Mouse (Mus musculus) midbrain, embryonic 13.5 days (tissue): ENCODE results near the gene Matn1. TPM values are rescaled to one million over a fixed set of nuclear protein-coding genes. Genes with fewer than 3 reads are reported as not detected.

Experiments
- ATAC-seq: fragments of 200-750 bp; cut with Nextera tagmentation; 2 replicates; pipeline ENCODE4 v1.8.0; 2017; ENCODE audit warnings: mild to moderate bottlenecking, moderate TSS enrichment, moderate library complexity
- H3K27ac ChIP-seq: fragments of 300-500 bp; sonication (generic); 2 replicates; pipeline ENCODE4 v1.5.1; 2015; ENCODE audit warnings: inconsistent platforms, mild to moderate bottlenecking, moderate library complexity
- H3K27me3 ChIP-seq: fragments of 300-500 bp; sonication (generic); 2 replicates; pipeline ENCODE4 v1.6.1; 2015; ENCODE audit warnings: mild to moderate bottlenecking, inconsistent platforms
- H3K36me3 ChIP-seq: fragments of 300-500 bp; sonication (generic); 2 replicates; pipeline ENCODE4 v1.6.1; 2015; ENCODE audit warnings: mild to moderate bottlenecking, inconsistent platforms
- H3K4me1 ChIP-seq: fragments of 300-500 bp; sonication (generic); replicated peaks from 2 replicates; pipeline ENCODE4 v1.6.1; 2015; ENCODE audit warnings: inconsistent platforms
- H3K4me2 ChIP-seq: fragments of 300-500 bp; sonication (generic); replicated peaks from 2 replicates; pipeline ENCODE4 v1.6.1; 2015; ENCODE audit warnings: moderate library complexity, mild to moderate bottlenecking, inconsistent platforms
- H3K4me3 ChIP-seq: fragments of 300-500 bp; sonication (generic); replicated peaks from 2 replicates; pipeline ENCODE4 v1.5.1; 2015; ENCODE audit warnings: mild to moderate bottlenecking, inconsistent platforms
- H3K9ac ChIP-seq: fragments of 300-500 bp; sonication (generic); replicated peaks from 2 replicates; pipeline ENCODE4 v1.6.1; 2015; ENCODE audit warnings: mild to moderate bottlenecking, inconsistent platforms
- H3K9me3 ChIP-seq: fragments of 300-500 bp; sonication (generic); 2 replicates; pipeline ENCODE4 v1.6.1; 2016; ENCODE audit warnings: mild to moderate bottlenecking, inconsistent platforms
- WGBS: fragments of 180-500 bp; shearing (Covaris S2); methylation state at CpG from one replicate; pipeline ENCODE4 v1.1.7; 2015; 5-methylcytosine and 5-hydroxymethylcytosine counted together
- polyA plus RNA-seq: library from polyadenylated mRNA; unstranded; fragments of >200 nt; fragmentation: Nextera tagmentation; extraction: Ambion mirVana; gene quantifications from 2 replicates; pipeline ENCODE4 v1.2.1, GENCODE M21; 2015

The Matn1 gene
- polyA plus RNA-seq, 1 experiment from 2014 or later, result not detected

DNA sequence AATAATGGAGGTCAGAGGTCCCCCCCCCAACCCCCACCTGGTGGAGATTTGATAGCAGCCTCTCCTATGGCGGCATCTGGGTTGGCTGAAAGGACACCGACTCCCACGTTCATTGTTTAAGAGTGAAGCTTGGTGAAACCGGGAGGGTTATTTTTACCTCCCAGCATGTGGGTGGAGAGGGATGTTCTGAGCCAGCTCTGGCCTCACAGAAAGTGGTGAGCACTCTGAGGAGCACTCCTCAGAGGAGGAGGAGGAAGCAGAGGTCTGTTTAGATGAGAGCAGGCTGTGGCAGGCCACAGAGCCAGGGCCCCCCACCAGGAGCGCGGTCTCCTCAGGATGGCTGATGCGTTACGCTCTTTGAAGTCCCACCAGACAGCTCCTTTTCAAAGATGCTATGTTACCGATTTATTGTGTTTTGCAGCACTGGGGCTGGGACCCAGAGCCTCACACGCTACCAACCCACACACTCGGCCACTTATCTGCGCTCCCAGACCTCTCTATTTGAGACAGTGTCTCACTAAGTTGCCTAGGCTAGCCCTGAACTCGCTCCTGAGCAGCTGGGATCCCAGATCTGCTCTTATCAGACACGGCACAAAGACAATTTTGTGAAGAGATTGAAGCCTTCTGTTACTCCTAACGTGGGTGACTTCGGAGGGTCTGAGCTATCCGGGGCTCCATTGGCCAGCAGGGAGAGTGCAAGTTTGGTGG is 34.9 kb upstream of the Matn1 start:
- no peaks in the 10 kb centered on the region for H3K27me3 ChIP-seq
- H3K9me3 ChIP-seq, result no peaks in the 10 kb centered on the region
- H3K36me3 ChIP-seq, result no peaks in the 10 kb centered on the region
- peaks cover 29% of the 10 kb centered on the region for H3K4me1 ChIP-seq
- no peak overlapping the region for H3K4me2 ChIP-seq
- no peak overlapping the region for H3K4me3 ChIP-seq
- H3K9ac ChIP-seq, result no peak overlapping the region
- WGBS, result 57% methylated on average over 17 of the region's 17 CpGs
- no peak for ATAC-seq
- H3K27ac ChIP-seq, result no peak overlapping the region

DNA sequence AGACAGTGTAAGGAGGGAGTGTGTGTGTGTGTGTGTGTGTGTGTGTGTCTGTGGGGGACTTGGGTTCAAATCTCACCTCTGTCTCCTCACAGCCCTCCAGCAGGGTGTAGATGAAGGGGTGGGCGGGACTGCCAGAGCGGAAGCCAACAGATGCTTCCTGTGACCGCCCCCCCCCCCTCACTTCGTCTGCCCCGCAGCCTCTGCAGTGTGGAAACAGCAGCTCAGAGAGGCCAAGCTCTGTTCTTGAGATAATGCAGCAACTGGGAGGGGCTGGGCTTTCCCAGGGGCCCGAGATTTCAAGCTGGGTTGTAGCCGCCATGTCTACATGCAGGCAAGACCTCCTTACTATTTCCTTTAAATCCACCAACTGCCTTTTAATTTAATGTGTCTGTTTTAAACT is 33.5 kb upstream of the Matn1 start:
- no peak overlapping the region for H3K4me3 ChIP-seq
- no peak overlapping the region for H3K9ac ChIP-seq
- no peaks in the 10 kb centered on the region for H3K27me3 ChIP-seq
- no peak overlapping the region for H3K4me2 ChIP-seq
- H3K27ac ChIP-seq, result no peak overlapping the region
- no peaks in the 10 kb centered on the region for H3K9me3 ChIP-seq
- no peaks in the 10 kb centered on the region for H3K36me3 ChIP-seq
- H3K4me1 ChIP-seq, result 0 out of 2 replicates have a peak, but pooled peaks cover 17% of the 10 kb centered on the region
- WGBS, result 48% methylated on average over 7 of the region's 7 CpGs
- no peak for ATAC-seq

DNA sequence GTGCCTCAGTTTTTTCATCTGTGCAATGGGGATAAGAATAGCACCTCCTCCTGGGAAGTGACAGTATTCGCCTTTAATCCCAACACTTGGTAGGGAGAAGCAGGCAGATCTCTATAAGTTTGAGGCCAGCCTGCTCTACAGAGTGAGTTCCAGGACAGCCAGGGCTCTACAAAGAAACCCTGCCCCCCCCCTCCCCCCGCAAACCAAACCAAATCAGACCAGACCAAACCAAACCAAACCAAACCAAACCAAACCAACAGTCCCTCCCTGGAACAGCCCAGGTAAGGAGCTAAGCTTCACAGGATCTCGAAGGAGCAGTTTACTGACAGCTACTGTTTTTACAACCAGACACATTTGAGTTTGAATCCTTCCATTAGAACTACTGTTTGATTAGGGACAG is 31.6 kb upstream of the Matn1 start:
- Histone ChIP-seq H3K4me1 (0 out of 2 replicates have a peak, but pooled peaks cover 6% of the 10 kb centered on the region), H3K9ac (no peak overlapping the region), H3K27ac (no peak overlapping the region), H3K4me2 (no peak overlapping the region), H3K27me3 (no peaks in the 10 kb centered on the region), H3K9me3 (no peaks in the 10 kb centered on the region), H3K36me3 (no peaks in the 10 kb centered on the region), H3K4me3 (no peak overlapping the region)
- 91% methylated on average over 3 of the region's 3 CpGs for WGBS
- ATAC-seq, result no peak

DNA sequence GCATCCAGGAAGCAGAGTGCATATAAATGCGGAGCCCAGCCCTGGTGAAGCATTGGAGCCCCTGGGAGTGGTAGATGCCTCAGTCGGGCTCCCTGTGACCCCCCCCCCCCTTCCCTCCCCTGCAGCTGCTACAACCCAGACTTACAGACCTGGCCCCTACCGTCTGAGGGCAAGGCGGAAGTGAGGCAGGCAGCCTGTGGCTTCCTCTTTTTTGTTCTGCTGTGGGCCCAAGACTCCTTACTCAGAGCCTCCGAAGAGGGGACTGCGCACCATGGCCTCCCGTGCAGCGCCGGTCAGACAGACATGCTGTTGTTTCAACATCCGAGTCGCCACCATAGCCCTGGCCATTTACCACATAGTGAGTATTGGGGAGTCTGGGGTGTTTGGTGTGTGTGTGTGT is 31.1 kb upstream of the Matn1 start, which contains the start of gene Laptm5:
Gene Laptm5 (plus strand): TSS at position 49 of the 400 bp plus-strand sequence.
- 73% methylated on average over 11 of the region's 11 CpGs for WGBS
- H3K4me3 ChIP-seq, result no peak within 1 kb of the TSS
- no peak within 1 kb of the TSS for H3K4me2 ChIP-seq
- ATAC-seq, result no peak
- no peak within 1 kb of the TSS for H3K27ac ChIP-seq
- H3K4me1 ChIP-seq, result 0 out of 2 replicates have a peak, but pooled peaks cover 5% of the 10 kb centered on the region
- no peaks in the 10 kb centered on the region for H3K9me3 ChIP-seq
- no peaks in the 10 kb centered on the region for H3K36me3 ChIP-seq
- no peak within 1 kb of the TSS for H3K9ac ChIP-seq
- H3K27me3 ChIP-seq, result no peaks in the 10 kb centered on the region

DNA sequence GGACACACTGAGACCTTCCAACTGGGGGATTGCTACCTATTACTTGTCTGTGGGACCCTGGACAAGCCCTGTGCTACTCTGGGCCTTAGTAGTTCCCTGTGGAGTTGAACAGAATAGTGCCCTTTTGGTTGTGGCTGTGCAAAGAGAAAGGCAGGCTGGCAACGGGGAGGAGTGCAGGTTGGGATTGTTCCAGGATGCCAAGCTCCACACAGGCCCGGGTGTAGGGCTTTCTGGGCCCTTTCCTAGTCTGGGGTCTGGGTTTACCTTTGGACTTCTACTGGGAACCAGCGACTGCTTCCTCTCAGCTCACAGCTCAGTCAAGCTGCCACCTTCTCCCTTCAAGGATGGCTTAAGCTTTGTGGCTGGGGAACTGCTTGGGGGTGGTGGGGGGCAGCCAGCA is 30.7 kb upstream of the Matn1 start:
- H3K27me3 ChIP-seq, result no peaks in the 10 kb centered on the region
- no peak overlapping the region for H3K4me2 ChIP-seq
- ATAC-seq, result no peak
- no peak overlapping the region for H3K9ac ChIP-seq
- no peaks in the 10 kb centered on the region for H3K36me3 ChIP-seq
- 66% methylated on average over 3 of the region's 3 CpGs for WGBS
- no peaks in the 10 kb centered on the region for H3K9me3 ChIP-seq
- H3K4me3 ChIP-seq, result no peak overlapping the region
- H3K4me1 ChIP-seq, result 0 out of 2 replicates have a peak, but pooled peaks cover 5% of the 10 kb centered on the region
- no peak overlapping the region for H3K27ac ChIP-seq

DNA sequence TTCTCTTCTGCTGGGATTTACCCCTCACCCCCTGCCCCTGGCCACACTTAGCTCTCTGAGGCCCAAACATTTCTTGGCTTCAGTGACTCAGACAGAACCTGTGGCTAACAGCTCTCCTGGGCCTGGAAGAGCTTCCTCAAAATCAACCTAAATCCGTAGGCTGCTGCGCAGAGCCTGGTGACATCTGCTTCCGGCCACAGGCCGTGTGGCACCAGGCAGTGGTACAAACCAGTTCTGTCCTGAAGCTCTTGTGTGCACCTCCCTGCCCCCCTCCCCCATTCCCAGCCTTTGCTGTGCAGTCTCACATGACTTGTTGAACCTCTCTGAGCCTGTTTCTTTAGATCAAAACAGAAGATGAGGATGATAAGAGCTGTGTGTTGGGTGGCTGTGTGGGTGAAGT is 30.2 kb upstream of the Matn1 start:
- WGBS, result 89% methylated on average over 4 of the region's 4 CpGs
- Histone ChIP-seq H3K4me1 (0 out of 2 replicates have a peak, but pooled peaks cover 5% of the 10 kb centered on the region), H3K36me3 (no peaks in the 10 kb centered on the region), H3K27me3 (no peaks in the 10 kb centered on the region), H3K4me2 (no peak overlapping the region), H3K4me3 (no peak overlapping the region), H3K9me3 (no peaks in the 10 kb centered on the region), H3K27ac (no peak overlapping the region), H3K9ac (no peak overlapping the region)
- no peak for ATAC-seq

DNA sequence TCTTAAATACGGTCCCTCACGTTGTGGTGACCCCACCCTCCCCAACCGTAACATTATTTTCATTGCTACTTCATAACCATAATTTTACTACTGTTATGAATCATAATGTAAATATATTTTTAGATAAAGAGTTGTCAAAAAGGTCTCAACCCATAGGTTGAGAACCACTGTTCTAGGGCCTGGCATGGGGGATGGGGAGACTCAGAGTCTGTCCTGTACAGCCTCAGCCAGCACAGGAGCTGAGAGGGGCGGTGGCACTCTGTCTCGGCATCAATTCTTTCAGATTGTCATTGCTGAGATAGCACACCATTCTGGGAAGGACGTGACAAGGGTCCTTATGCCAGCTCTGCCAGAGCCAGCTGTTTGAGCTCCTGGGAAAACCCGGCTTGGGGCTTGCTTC is 29.7 kb upstream of the Matn1 start:
- ATAC-seq, result no peak
- H3K4me3 ChIP-seq, result no peak overlapping the region
- H3K9ac ChIP-seq, result no peak overlapping the region
- H3K4me1 ChIP-seq, result peaks cover 5% of the 10 kb centered on the region
- H3K36me3 ChIP-seq, result no peaks in the 10 kb centered on the region
- 78% methylated on average over 7 of the region's 7 CpGs for WGBS
- no peak overlapping the region for H3K27ac ChIP-seq
- no peaks in the 10 kb centered on the region for H3K9me3 ChIP-seq
- no peak overlapping the region for H3K4me2 ChIP-seq
- no peaks in the 10 kb centered on the region for H3K27me3 ChIP-seq

DNA sequence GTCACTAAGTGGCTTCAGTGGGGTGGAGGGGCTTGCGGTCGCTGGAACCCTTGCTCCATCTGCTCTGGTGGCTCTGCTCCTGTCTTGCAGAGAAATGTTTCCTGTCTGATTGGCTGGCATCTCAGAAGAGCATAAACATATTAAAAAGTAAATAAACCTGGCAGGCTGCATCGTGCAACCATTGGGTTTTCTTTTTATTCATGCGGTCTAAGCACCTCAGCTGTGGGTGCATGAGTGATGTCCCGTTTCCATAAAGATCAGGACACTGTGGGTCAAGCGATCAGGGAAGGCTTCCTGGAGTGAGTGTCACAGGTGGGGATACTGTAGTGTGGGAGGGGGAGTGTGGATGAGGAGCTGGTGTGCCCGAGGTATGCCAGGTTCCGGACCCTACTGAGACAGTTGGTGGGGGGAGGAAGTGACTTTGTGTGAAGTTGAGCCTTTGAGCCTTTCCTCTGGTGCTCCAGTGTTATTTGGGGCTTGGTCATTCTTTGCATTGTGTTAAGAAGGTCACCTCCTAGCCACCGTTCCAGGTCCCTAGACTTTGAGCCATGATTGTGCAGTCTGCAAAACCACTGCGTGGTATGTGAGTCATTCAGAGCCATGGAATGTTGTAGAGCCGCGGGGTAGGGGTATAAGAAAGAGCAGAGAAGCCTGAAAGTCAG is 29.0 kb upstream of the Matn1 start:
- Histone ChIP-seq H3K27me3 (no peaks in the 10 kb centered on the region), H3K36me3 (no peaks in the 10 kb centered on the region), H3K27ac (no peak overlapping the region), H3K9me3 (no peaks in the 10 kb centered on the region), H3K4me1 (peaks cover 10% of the 10 kb centered on the region), H3K4me2 (no peak overlapping the region), H3K9ac (no peak overlapping the region), H3K4me3 (no peak overlapping the region)
- ATAC-seq, result no peak
- 77% methylated on average over 12 of the region's 12 CpGs for WGBS

DNA sequence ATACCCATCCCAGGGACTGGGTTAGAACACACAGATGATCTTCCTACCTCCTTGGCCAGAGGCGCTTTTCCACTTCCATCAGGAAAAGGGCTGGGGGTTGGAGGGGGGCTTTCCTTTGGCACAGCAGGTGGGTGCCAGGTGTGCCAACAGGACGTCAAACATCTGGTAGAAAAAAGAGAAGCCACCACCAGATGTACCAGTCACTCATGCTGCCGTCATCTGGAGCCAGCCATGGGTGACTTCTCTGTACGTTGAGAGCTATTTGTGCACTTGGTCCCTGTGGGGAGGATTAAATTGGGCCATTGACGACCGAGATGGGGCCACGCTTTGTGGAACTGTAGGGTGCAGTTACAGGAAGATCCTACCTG is 28.5 kb upstream of the Matn1 start:
- Histone ChIP-seq H3K36me3 (no peaks in the 10 kb centered on the region), H3K27me3 (no peaks in the 10 kb centered on the region), H3K4me1 (peaks cover 14% of the 10 kb centered on the region), H3K4me3 (no peak overlapping the region), H3K9ac (no peak overlapping the region), H3K4me2 (no peak overlapping the region), H3K9me3 (no peaks in the 10 kb centered on the region), H3K27ac (no peak overlapping the region)
- WGBS, result 50% methylated on average over 7 of the region's 7 CpGs
- ATAC-seq, result no peak

DNA sequence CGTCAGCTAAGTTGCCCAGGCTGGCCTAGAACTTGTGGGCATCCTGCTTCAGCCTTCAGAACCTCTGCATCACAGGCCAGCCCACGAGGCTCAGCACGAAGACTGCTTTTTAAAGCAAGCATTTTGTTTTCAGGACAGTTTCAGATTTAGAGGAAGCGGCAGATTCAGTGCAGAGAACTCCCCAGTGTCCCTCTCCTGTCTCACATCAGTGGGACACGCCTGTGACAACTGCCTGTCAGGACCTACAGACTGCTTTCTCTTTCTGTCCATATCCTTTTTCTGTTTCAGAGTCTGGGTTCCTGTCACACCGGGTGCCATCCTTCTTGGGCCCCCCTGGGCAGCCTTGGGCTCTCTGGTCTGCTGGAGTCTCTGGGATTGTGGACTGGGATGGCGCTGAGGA is 27.5 kb upstream of the Matn1 start:
- WGBS, result 81% methylated on average over 7 of the region's 7 CpGs
- Histone ChIP-seq H3K27ac (no peak overlapping the region), H3K9ac (no peak overlapping the region), H3K4me1 (peaks cover 21% of the 10 kb centered on the region), H3K4me2 (no peak overlapping the region), H3K4me3 (no peak overlapping the region), H3K27me3 (no peaks in the 10 kb centered on the region), H3K9me3 (no peaks in the 10 kb centered on the region), H3K36me3 (no peaks in the 10 kb centered on the region)
- ATAC-seq, result no peak

DNA sequence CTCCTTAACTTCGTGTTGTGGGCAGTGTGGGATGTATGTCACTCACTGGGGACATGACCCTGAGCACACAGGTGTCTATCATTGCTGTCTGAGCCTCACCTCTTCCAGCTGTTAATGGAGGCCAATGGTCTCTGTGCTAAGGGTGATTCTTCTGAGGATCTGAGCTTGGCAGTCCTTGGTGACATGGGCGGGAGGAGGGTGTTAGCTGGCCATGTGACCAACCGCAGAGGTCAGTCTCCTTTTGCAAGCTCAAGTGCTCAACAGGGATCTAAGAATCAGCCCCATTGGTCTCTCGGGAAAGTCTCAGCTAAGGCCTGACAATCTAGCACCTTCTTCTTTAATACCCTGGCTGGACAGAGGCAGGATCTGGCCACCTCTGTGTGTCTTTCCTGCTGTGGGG is 26.6 kb upstream of the Matn1 start:
- no peaks in the 10 kb centered on the region for H3K36me3 ChIP-seq
- no peak overlapping the region for H3K4me2 ChIP-seq
- H3K27me3 ChIP-seq, result no peaks in the 10 kb centered on the region
- H3K4me1 ChIP-seq, result peaks cover 21% of the 10 kb centered on the region
- H3K9ac ChIP-seq, result no peak overlapping the region
- ATAC-seq, result no peak
- H3K9me3 ChIP-seq, result no peaks in the 10 kb centered on the region
- WGBS, result 77% methylated on average over 4 of the region's 4 CpGs
- H3K27ac ChIP-seq, result no peak overlapping the region
- no peak overlapping the region for H3K4me3 ChIP-seq

DNA sequence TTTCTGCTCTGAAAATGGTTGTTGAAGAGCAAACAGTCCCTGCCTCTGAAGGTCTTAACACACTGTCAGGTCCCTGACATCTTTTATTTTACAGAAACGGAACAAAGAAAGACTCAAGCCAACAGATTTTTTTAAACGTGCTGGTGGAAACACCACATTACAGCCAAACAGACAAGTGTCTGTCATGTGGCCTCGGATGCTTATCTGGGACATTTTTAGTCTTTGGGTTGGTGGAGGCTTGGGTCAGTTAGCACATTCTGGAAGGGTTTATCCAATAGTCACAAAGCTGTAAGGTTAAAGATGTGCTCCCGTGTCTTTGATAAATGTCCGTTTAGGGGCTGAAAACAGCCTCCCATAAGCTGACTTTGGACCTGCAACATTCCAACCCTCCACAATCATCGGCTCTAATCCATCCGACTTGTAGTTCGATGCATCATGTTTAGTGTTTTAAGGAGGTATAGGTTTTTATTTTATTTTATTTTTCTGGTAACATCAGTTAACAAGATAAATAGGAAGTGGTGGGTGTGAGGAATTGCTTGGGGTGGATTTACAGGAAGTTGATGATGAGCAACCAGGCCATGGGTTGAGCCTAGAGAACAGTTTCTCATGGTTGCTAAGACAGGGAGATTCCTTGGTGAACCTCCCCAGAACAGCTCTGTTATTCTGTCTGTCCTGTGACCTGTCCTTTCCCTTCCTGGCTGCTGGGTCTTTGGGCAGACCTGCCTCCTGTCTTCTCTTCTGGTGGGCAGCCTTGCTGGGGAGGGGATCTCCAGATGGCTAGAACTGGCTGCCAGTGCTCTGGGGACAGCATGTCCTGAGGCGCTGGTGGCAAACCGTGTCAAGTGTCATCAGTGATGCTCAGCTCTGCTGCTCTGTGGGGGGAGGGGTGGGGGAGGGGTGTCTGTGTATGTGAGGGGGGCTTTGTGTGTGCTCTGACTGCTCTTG is 25.1 kb upstream of the Matn1 start:
- WGBS, result 72% methylated on average over 10 of the region's 10 CpGs
- no peaks in the 10 kb centered on the region for H3K9me3 ChIP-seq
- no peak for ATAC-seq

More for the DNA sequence above, 25.1 kb upstream of the Matn1 start:
- Histone ChIP-seq H3K4me2 (no peak overlapping the region), H3K9ac (no peak overlapping the region), H3K27ac (no peak overlapping the region), H3K27me3 (no peaks in the 10 kb centered on the region), H3K4me3 (no peak overlapping the region), H3K4me1 (peaks cover 21% of the 10 kb centered on the region), H3K36me3 (no peaks in the 10 kb centered on the region)
